Mouse (Mus musculus) liver, embryonic 13.5 days (tissue): ENCODE data around the gene Hist1h2bn. TPM values are rescaled to one million over a fixed set of nuclear protein-coding genes. Genes with fewer than 3 reads are reported as not detected.

Experiments
- microRNA-seq: library from miRNA; unstranded; fragments of <30 nt; microRNA quantifications from one replicate; pipeline ENCODE4, GENCODE M21; 2016
- polyA plus RNA-seq: library from polyadenylated mRNA; unstranded; fragments of >200 nt; fragmentation: Nextera tagmentation; extraction: Ambion mirVana; gene quantifications from 2 replicates; pipeline ENCODE4 v1.2.1, GENCODE M21; 2015

The Hist1h2bn gene
- polyA plus RNA-seq, 1 experiment from 2014 or later: 14.4 TPM

Small RNA genes lying within 50 kb of the gene (microRNA-seq; reads per million reads assigned to microRNA genes)
- gene Gm44346: not detected
- not detected for gene Gm44357
- gene Gm44367: not detected
- gene Gm44454: 1.5 reads per million

Other genes with a start within 250 kb of the Hist1h2bn start
- gene Zkscan8, start 223.0 kb upstream of the Hist1h2bn start, polyA plus RNA-seq: 1.1 and 1.2 TPM in 2 replicates
- gene Olfr1366, start 211.3 kb upstream of the Hist1h2bn start, polyA plus RNA-seq: not detected in 2 replicates
- not detected in 2 replicates for gene Olfr1535, start 194.2 kb upstream of the Hist1h2bn start, polyA plus RNA-seq
- not detected in 2 replicates for gene Olfr1364, start 172.4 kb upstream of the Hist1h2bn start, polyA plus RNA-seq
- gene Olfr1362, start 140.1 kb upstream of the Hist1h2bn start, polyA plus RNA-seq: not detected in 2 replicates
- not detected in 2 replicates for gene Olfr11, start 111.6 kb upstream of the Hist1h2bn start, polyA plus RNA-seq
- not detected in 2 replicates for gene Olfr1361, start 90.7 kb upstream of the Hist1h2bn start, polyA plus RNA-seq
- not detected in 2 replicates for gene Olfr1360, start 76.7 kb upstream of the Hist1h2bn start, polyA plus RNA-seq
- not detected in 2 replicates for gene Olfr1359, start 56.0 kb upstream of the Hist1h2bn start, polyA plus RNA-seq
- gene Hist1h2bl, start 38.0 kb upstream of the Hist1h2bn start, polyA plus RNA-seq: 1.8 and 3.0 TPM in 2 replicates
- gene Hist1h2ai, start 37.7 kb upstream of the Hist1h2bn start, polyA plus RNA-seq: 15.6 and 39.6 TPM in 2 replicates
- 5.8 and 11.7 TPM in 2 replicates for gene Hist1h3h, start 36.5 kb upstream of the Hist1h2bn start, polyA plus RNA-seq
- 4.3 and 8.6 TPM in 2 replicates for gene Hist1h2bm, start 32.1 kb upstream of the Hist1h2bn start, polyA plus RNA-seq
- gene Hist1h4j, start 19.1 kb upstream of the Hist1h2bn start, polyA plus RNA-seq: 0.41 and 0.81 TPM in 2 replicates
- 2.8 and 5.6 TPM in 2 replicates for gene Hist1h4k, start 3.6 kb upstream of the Hist1h2bn start, polyA plus RNA-seq
- 30.8 and 91.0 TPM in 2 replicates for gene Hist1h2ak, start 296 bp upstream of the Hist1h2bn start, polyA plus RNA-seq
- 37.3 and 37.6 TPM in 2 replicates for gene Hist1h1b, start 26.5 kb downstream of the Hist1h2bn start, polyA plus RNA-seq
- 164 and 194 TPM in 2 replicates for gene Hist1h3i, start 29.2 kb downstream of the Hist1h2bn start, polyA plus RNA-seq
- gene Hist1h2an, start 33.1 kb downstream of the Hist1h2bn start, polyA plus RNA-seq: 5.8 and 15.9 TPM in 2 replicates
- gene Hist1h2bp, start 33.3 kb downstream of the Hist1h2bn start, polyA plus RNA-seq: 2.8 and 3.8 TPM in 2 replicates
- gene Hist1h2bq, start 56.1 kb downstream of the Hist1h2bn start, polyA plus RNA-seq: 22.0 and 34.4 TPM in 2 replicates
- 1.4 and 1.6 TPM in 2 replicates for gene Hist1h2ao, start 56.3 kb downstream of the Hist1h2bn start, polyA plus RNA-seq
- not detected in 2 replicates for gene Hist1h4m, start 57.6 kb downstream of the Hist1h2bn start, polyA plus RNA-seq
- 14.8 and 21.6 TPM in 2 replicates for gene Hist1h4n, start 78.1 kb downstream of the Hist1h2bn start, polyA plus RNA-seq
- gene Hist1h2ap, start 79.4 kb downstream of the Hist1h2bn start, polyA plus RNA-seq: 4,833 and 5,264 TPM in 2 replicates
- gene Hist1h2br, start 79.6 kb downstream of the Hist1h2bn start, polyA plus RNA-seq: 22.5 and 35.7 TPM in 2 replicates
- gene Zfp184, start 191.0 kb downstream of the Hist1h2bn start, polyA plus RNA-seq: 0.89 and 1.0 TPM in 2 replicates
- gene Pom121l2, start 227.1 kb downstream of the Hist1h2bn start, polyA plus RNA-seq: not detected in 2 replicates